Mouse (Mus musculus): ENCODE results near the gene Plekhg1. TPM values are rescaled to one million over a fixed set of nuclear protein-coding genes. Genes with fewer than 3 reads are reported as not detected.

The Plekhg1 gene
- total and polyA plus RNA-seq, 3 experiments: 0.60 to 0.97 (median 0.68) TPM

DNA sequence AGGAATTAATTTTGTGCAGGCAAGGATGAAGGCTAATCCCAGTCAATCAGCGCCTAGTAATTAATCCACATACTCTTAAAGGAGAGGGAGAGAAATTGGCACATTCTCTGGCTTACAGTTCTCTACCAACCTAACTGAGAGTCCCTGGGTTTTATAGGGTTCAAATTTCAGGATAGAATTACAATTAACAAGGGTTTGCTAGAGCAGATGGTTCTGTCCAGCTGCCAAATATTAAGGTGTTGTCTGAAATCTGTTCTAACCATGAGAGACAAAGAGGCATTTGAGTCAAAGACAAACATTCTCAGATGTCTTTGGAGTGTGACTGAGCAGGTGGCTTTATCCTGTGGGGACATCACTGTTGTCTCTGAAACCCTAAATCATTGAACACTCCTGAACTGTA is 87.2 kb downstream of the Plekhg1 start:
- no peak overlapping the region for H3K4me2 ChIP-seq (ENCODE audit: insufficient read depth, low read depth, poor library complexity, severe bottlenecking)
- no peak for DNase-seq (ENCODE audit: extremely low read depth)
- H3K79me2 ChIP-seq (replicated peaks; ENCODE audit: control insufficient read depth, extremely low read depth, insufficient read depth, poor library complexity, severe bottlenecking): no peaks in the 10 kb centered on the region
- H3K4me1 ChIP-seq (ENCODE audit: control insufficient read depth in 1 of 2, insufficient read depth in 2 of 2): peaks cover 0 to 23% of the 10 kb centered on the region in 2 experiments; a peak in 2 of 4 replicates
- TF ChIP-seq CTCF (conservative IDR thresholded peaks at IDR 0.05 in 1 of 2, IDR thresholded peaks at IDR 0.05 in 1 of 2; ENCODE audit: low read depth in 2 of 2, low read length in 2 of 2) (no peak), POLR2AphosphoS2 (IDR thresholded peaks at IDR 0.05; ENCODE audit: low read depth, low read length) (no peak), RAD21 (IDR thresholded peaks at IDR 0.05; ENCODE audit: low read depth, low read length) (no peak), USF2 (conservative IDR thresholded peaks at IDR 0.05; ENCODE audit: low read depth, low read length) (no peak)
- in situ Hi-C loops (cut with MboI; ENCODE audit: low pct_ligation_motif_present, low pct_unique_long_range_greater_than_20kb, low sequenced_read_pairs) (no loop called here), dilution Hi-C loops (cut with MboI; ENCODE audit: extremely low pct_ligation_motif_present, extremely low pct_unique_long_range_greater_than_20kb, low sequenced_read_pairs) (no loop called here)
- peaks cover 0 to 50% of the 10 kb centered on the region in 2 experiments for H3K36me3 ChIP-seq (replicated peaks in 1 of 2; ENCODE audit: control insufficient read depth in 1 of 2, insufficient read depth in 1 of 2, low read length in 1 of 2)
- no peak overlapping the region for H3K27ac ChIP-seq (ENCODE audit: insufficient read depth, low read depth)
- H3K9me3 ChIP-seq (replicated peaks; ENCODE audit: low read length): peaks cover 3% of the 10 kb centered on the region
- H3K4me3 ChIP-seq (replicated peaks in 1 of 3; ENCODE audit: low read depth in 2 of 3, low read length in 2 of 3, poor library complexity in 1 of 3): no peak overlapping the region
- no peak overlapping the region for H3K9ac ChIP-seq (ENCODE audit: insufficient read depth, low read depth)
- H3K27me3 ChIP-seq (replicated peaks): no peaks in the 10 kb centered on the region

- dilution Hi-C loops (cut with MboI; ENCODE audit: extremely low pct_ligation_motif_present, extremely low pct_unique_long_range_greater_than_20kb, low sequenced_read_pairs) (no loop called here), in situ Hi-C loops (cut with MboI; ENCODE audit: low pct_ligation_motif_present, low pct_unique_long_range_greater_than_20kb, low sequenced_read_pairs) (no loop called here)
- peaks cover 0 to 37% of the 10 kb centered on the region in 2 experiments for H3K36me3 ChIP-seq (replicated peaks in 1 of 2; ENCODE audit: control insufficient read depth in 1 of 2, insufficient read depth in 1 of 2, low read length in 1 of 2)
These were observed 89.3 kb downstream of the Plekhg1 start for GRCm38 (mm10) chr10:3829472-3829871.

DNA sequence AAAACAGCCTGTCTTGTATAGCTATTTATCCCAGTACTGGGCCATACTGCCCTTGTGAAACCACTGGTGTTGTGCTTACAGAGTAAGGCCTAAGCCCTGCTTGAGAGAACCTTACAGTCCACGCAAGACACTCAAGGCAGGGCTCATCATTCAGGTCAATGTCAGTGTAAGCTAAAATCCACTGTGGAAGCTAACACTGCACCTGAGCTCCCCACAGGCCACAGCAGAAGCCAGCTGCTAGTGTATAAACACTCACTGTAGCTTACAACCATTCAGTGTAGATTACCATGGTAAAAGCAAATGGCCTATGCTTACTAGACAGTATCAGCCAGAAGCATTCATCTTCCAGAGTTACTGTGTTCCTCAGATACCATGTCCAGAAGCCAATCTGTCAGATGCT is 90.5 kb downstream of the Plekhg1 start:
- Histone ChIP-seq H3K36me3 (replicated peaks in 1 of 2; ENCODE audit: control insufficient read depth in 1 of 2, insufficient read depth in 1 of 2, low read length in 1 of 2) (peaks cover 0 to 30% of the 10 kb centered on the region in 2 experiments), H3K4me3 (replicated peaks in 1 of 3; ENCODE audit: low read depth in 2 of 3, low read length in 2 of 3, poor library complexity in 1 of 3) (no peak overlapping the region), H3K27ac (ENCODE audit: insufficient read depth, low read depth) (no peak overlapping the region), H3K9ac (ENCODE audit: insufficient read depth, low read depth) (no peak overlapping the region), H3K9me3 (replicated peaks; ENCODE audit: low read length) (peaks cover 3% of the 10 kb centered on the region), H3K27me3 (replicated peaks) (no peaks in the 10 kb centered on the region), H3K4me2 (ENCODE audit: insufficient read depth, low read depth, poor library complexity, severe bottlenecking) (no peak overlapping the region), H3K4me1 (ENCODE audit: control insufficient read depth in 1 of 2, insufficient read depth in 2 of 2) (peaks cover 0 to 31% of the 10 kb centered on the region in 2 experiments; a peak in 2 of 4 replicates), H3K79me2 (replicated peaks; ENCODE audit: control insufficient read depth, extremely low read depth, insufficient read depth, poor library complexity, severe bottlenecking) (no peaks in the 10 kb centered on the region)
- dilution Hi-C loops (cut with MboI; ENCODE audit: extremely low pct_ligation_motif_present, extremely low pct_unique_long_range_greater_than_20kb, low sequenced_read_pairs): no loop called here
- no peak for TF ChIP-seq POLR2A (IDR thresholded peaks at IDR 0.05; ENCODE audit: low read depth, low read length)
- no peak for TF ChIP-seq JUND (conservative IDR thresholded peaks at IDR 0.05; ENCODE audit: low read depth, low read length)
- TF ChIP-seq USF2 (conservative IDR thresholded peaks at IDR 0.05; ENCODE audit: low read depth, low read length): no peak
- in situ Hi-C loops (cut with MboI; ENCODE audit: low pct_ligation_motif_present, low pct_unique_long_range_greater_than_20kb, low sequenced_read_pairs): no loop called here
- no peak for DNase-seq (ENCODE audit: extremely low read depth)

More at GRCm38 (mm10) chr10:3829472-3829871, 89.3 kb downstream of the Plekhg1 start:
- no peak overlapping the region for H3K4me3 ChIP-seq (replicated peaks in 1 of 3; ENCODE audit: low read depth in 2 of 3, low read length in 2 of 3, poor library complexity in 1 of 3)
- no peak overlapping the region for H3K4me2 ChIP-seq (ENCODE audit: insufficient read depth, low read depth, poor library complexity, severe bottlenecking)
- no peaks in the 10 kb centered on the region for H3K27me3 ChIP-seq (replicated peaks)
- peaks cover 3% of the 10 kb centered on the region for H3K9me3 ChIP-seq (replicated peaks; ENCODE audit: low read length)
- no peaks in the 10 kb centered on the region for H3K79me2 ChIP-seq (replicated peaks; ENCODE audit: control insufficient read depth, extremely low read depth, insufficient read depth, poor library complexity, severe bottlenecking)
- TF ChIP-seq ZMIZ1 (IDR thresholded peaks at IDR 0.05; ENCODE audit: low read depth, low read length) (no peak), CHD1 (IDR thresholded peaks at IDR 0.05; ENCODE audit: low read depth, low read length) (no peak), ETS1 (conservative IDR thresholded peaks at IDR 0.05; ENCODE audit: low read depth, low read length) (no peak), USF2 (conservative IDR thresholded peaks at IDR 0.05; ENCODE audit: low read depth, low read length) (no peak), HCFC1 (IDR thresholded peaks at IDR 0.05; ENCODE audit: low read depth, low read length) (no peak), JUN (IDR thresholded peaks at IDR 0.05; ENCODE audit: insufficient read depth, low read depth, low read length) (no peak), RCOR1 (conservative IDR thresholded peaks at IDR 0.05; ENCODE audit: low read depth, low read length) (no peak), JUND (conservative IDR thresholded peaks at IDR 0.05; ENCODE audit: low read depth, low read length) (no peak), MXI1 (IDR thresholded peaks at IDR 0.05; ENCODE audit: low read depth, low read length) (no peak), TBP (conservative IDR thresholded peaks at IDR 0.05; ENCODE audit: low read depth, low read length) (no peak), MAFK (IDR thresholded peaks at IDR 0.05; ENCODE audit: insufficient replicate concordance, low read length) (no peak), CTCF (conservative IDR thresholded peaks at IDR 0.05 in 1 of 2, IDR thresholded peaks at IDR 0.05 in 1 of 2; ENCODE audit: low read depth in 2 of 2, low read length in 2 of 2) (no peak), MAX (IDR thresholded peaks at IDR 0.05; ENCODE audit: low read length) (no peak)
- DNase-seq (ENCODE audit: extremely low read depth): no peak
- no peak overlapping the region for H3K27ac ChIP-seq (ENCODE audit: insufficient read depth, low read depth)
- H3K4me1 ChIP-seq (ENCODE audit: control insufficient read depth in 1 of 2, insufficient read depth in 2 of 2): peaks cover 0 to 33% of the 10 kb centered on the region in 2 experiments; a peak in 2 of 4 replicates
- H3K9ac ChIP-seq (ENCODE audit: insufficient read depth, low read depth): no peak overlapping the region
